Mouse (Mus musculus) CH12.LX (cell line): ENCODE data around the gene H2-Q6.
"Not testable (repeated sequence)": the region's sequence is repeated elsewhere in the genome, so short reads cannot be mapped to it uniquely, and the experiment has no call there.

Source experiments
- ELF1 ChIP-seq: IDR thresholded peaks from 2 replicates; pipeline ENCODE4 v1.6.1; 2014; ENCODE audit warnings: low read depth, mild to moderate bottlenecking, inconsistent platforms, low read length, improper control_type of control experiment
- MEF2A ChIP-seq: IDR thresholded peaks from 2 replicates; pipeline ENCODE4 v1.6.1; 2014; ENCODE audit warnings: low read depth, mild to moderate bottlenecking, inconsistent platforms, low read length, improper control_type of control experiment, borderline replicate concordance
- NRF1 ChIP-seq: IDR thresholded peaks from 2 replicates; pipeline ENCODE4 v1.6.1; 2014; ENCODE audit warnings: low read depth, mild to moderate bottlenecking, inconsistent platforms, low read length, improper control_type of control experiment, moderate library complexity
- POLR2A ChIP-seq: IDR thresholded peaks from 2 replicates; pipeline ENCODE4 v1.6.1; 2011; ENCODE audit warnings: low read depth, mild to moderate bottlenecking, improper control_type of control experiment, low read length
- UBTF ChIP-seq: IDR thresholded peaks from 2 replicates; pipeline ENCODE4 v1.6.1; 2012; ENCODE audit warnings: low read depth, mild to moderate bottlenecking, inconsistent platforms, low read length, improper control_type of control experiment, moderate library complexity

DNA sequence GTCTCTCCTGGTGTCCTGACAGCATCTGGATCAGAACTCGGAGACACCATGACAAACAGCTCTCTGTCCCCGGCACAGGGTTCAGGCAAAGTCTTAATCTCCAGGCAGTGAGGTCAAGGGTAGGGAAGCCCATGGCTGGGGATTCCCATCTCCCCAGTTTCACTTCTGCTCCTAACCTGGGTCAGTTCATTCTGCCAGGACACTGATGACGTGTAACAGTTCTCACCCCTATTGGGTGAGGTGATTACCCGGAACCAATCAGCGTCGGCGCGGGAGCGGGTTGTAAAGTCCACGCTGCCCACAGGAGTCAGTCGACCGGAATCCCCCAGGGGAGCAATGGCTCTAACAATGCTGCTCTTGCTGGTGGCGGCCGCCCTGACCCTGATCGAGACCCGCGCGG is 14.2 kb downstream of the H2-Q6 start, which contains the start of gene H2-Q7:
- peak; percentile 39; the same call in 1 of the 2 replicates for TF ChIP-seq POLR2A
- TF ChIP-seq ELF1, UBTF, MEF2A, NRF1: not testable (repeated sequence)
